Mouse (Mus musculus) G1E-ER4 (cell line): ENCODE measurements around the gene Smcr8. TPM values are rescaled to one million over a fixed set of nuclear protein-coding genes. Genes with fewer than 3 reads are reported as not detected.

ENCODE experiments used
- GATA1 ChIP-seq: IDR thresholded peaks from one replicate; pipeline ENCODE4 v1.8.0; 2012; ENCODE audit warnings: low read length, inconsistent platforms
- polyA plus RNA-seq: library from polyadenylated mRNA; stranded (reverse); fragments of >175 nt; gene quantifications from 2 replicates; pipeline ENCODE4 v1.2.3, GENCODE M21; 2012

Gene Smcr8
- polyA plus RNA-seq, result 1.2 and 1.7 TPM in 2 replicates

DNA sequence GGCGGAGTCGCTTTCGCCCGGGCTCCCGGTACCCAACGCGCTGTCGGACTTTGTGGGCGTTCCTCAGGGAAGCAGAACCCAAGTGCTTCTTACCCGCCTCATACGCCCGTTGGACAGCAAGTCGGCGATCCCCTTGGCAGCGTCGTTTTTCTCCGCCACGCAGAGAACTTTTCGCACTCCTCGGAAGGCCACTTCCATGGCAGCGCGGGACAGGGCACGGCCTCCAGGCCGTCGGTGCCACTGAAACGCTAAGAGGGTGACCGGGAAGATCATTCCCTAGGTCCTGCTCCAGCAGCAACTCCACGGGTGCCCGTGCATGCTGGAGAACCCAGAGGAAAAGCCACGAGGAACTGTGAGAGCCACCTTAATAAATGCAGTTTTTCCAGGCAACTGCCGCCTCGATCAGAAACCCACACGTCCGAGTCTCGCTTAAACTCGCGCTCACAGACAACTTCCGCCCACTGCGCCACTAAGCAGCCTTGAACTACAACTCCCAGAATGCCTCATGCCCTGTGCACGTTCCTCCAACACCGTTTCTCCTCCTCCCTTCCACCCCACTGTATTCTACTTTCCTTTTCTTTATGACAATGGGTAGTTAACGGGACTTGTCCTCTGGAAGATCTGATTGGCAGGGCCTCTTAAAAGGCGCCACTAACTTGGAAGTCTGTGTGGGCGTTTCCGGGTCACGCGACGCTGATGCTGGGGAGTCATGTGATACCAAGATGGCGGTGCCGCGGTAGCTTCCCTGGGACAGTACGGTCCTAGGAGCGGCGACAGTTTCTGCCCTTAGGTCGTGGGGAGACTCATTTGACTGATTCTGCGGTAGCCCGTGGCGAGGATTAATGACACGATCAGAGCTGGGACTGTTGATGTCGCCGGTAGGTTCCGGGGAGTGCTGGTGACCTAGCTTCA, at the start of gene Smcr8, which contains the start of gene Top3a:
Smcr8 (plus strand) TSS at position 696 of the 912 bp plus-strand sequence.
Top3a (minus strand) TSS at position 537 of the 912 bp plus-strand sequence.
- TF ChIP-seq GATA1, result no peak

DNA sequence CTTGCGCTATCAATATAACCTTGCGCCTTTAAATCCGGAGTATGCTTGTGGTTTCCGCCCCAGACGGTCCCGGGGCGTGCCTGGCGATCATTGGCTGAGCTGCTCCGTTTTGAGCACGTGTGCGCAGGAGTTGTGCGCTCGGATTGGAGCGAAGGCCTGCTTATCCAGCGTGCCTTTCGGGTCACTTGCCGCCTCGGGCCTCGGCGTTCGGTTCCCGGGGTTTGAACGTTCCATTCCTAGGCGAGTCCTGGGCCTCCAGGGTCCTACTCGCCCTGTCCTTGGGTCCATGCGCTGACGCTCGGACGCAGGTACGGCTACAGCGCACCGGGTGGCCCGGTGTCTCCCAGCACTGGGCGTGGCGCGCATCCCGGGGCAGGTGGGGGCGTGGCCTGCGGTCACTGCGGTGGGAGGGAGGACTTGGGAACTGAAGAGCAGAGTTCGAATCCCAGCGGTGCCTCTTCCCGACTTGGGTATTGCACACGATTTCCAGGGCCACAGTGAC, 49.0 kb upstream of the Smcr8 start, which contains the start of gene Mief2:
Mief2 (plus strand) TSS at position 139 of the 502 bp plus-strand sequence.
- no peak for TF ChIP-seq GATA1

DNA sequence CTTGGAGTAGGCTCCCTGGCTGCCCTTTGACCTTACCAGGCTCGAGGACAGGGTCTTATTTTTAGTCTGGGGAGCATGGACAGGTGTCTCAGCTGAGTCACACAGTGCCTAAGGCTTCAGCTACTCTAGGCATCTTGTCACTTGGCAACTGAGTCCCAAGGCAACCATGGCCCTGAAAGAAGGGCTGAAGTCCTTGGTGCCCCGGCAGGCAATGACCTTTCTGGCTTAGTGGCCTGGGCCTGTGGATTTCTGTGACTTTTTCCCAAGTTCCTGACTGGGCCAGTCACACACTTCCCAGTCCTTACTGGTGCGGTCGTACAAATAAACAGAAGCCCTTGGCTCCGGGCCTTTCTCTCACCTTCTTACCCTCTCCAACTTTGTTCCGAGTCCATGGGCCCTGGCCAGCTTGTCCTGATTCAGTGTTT, 48.1 kb upstream of the Smcr8 start:
- TF ChIP-seq GATA1, result no peak

DNA sequence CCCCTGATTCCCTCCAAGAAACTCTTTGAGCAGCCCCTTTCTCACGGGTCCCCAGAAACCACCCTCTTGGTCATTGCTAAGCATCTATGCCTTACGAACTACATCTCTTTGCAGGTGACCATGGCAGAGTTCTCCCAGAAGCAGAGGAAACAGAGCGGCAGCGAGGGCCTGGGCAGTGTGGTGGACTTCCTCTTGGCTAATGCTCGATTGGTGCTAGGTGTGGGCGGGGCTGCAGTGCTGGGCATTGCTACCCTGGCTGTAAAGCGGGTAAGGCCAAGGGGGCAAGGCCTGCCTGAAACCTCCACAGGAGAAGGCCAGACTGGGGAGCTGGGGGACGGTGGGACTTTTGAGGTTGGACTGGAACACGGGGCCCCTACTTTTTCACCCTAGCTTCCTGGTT, 47.2 kb upstream of the Smcr8 start:
- TF ChIP-seq GATA1, result no peak

DNA sequence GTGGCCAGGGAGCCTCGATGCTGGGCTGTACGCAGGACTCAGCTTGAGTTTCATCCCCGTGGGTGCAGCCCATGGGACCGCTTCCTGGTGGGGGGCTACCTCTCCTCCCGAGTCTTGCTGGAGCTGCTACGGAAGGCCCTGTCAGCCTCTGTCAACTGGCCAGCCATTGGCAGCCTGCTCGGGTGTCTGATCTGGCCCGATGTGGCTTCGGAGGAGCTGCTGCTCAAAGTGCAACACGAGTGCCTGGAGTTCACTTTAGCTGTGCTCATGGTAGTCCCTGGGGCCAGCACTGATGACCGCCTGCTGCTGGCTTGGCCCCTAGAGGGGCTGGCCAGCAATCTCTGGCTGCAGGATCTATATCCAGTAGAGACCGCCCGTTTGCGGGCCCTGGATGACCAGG, 46.1 kb upstream of the Smcr8 start:
- TF ChIP-seq GATA1, result no peak

DNA sequence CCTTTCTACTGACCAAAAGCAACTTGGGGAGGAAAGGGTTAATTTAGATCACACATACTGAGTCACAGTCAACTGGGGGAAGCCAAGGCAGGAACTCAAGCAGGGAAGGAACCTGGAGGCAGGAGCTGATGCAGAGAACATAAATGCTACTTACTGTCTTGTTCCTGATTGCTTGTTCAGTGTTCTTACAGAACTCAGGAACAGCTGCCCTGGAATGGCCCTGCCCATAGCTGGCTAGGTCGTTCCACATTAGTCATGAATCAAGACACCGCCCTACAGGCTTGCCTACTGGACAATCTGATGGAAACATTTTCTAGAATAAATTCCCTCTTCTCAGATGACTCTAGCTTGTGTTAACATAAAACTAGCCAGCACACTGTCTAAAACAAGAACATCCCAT, 43.1 kb upstream of the Smcr8 start:
- no peak for TF ChIP-seq GATA1

DNA sequence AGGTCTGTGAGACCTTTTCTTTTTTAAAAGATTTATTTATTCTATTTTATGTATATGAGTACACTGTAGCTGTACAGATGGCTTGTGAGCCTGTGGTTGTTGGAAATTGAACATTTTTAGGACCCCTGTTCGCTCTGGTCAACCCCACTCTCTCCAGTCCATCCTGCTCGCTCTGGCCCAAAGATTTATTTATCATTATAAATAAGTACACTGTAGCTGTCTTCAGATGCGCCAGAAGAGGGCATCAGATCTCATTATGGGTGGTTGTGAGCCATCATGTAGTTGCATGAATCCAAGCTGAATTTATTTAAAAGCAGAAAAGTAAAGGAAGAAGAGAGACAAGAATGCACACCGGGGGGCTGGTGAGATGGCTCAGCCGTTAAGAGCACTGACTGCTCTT, 42.1 kb upstream of the Smcr8 start:
- TF ChIP-seq GATA1, result no peak

DNA sequence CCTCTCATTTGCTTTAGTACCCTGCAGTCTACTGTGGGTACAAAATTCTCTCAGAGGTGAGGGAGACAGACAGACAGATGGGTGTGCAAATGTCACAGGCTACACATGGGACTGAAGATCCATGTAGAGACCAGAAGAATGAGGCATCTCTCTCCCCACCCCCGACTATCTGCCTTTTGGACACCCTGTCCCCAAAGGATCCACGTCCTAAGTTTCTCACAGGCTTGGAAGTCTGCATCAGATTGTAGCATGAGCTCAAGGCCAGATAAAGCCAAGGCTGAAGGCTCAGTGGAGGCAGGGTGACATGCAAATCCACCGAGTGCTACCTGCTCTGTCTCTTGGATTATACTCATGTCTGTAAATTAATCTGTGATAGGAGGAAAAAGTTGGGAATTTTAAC, 40.8 kb upstream of the Smcr8 start:
- TF ChIP-seq GATA1, result no peak

DNA sequence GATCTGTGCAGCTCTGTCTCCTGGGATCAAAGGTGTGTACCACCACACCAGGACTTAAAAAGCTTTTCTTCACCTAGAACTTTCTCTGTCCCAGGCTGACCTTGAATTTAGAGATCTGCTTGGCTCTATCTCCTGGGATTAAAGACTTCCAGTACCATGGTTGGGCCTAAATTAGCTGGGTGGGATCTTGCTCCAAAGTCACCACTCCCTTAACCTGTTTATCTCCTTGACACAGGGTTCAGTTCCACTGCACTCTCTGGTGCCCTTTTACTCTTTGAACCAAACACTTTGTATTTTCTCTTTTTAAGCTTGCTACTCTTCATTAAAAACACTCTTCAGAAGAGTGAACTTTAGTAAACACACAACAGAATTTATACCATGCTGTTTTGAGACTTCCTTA, 39.9 kb upstream of the Smcr8 start:
- TF ChIP-seq GATA1, result no peak

DNA sequence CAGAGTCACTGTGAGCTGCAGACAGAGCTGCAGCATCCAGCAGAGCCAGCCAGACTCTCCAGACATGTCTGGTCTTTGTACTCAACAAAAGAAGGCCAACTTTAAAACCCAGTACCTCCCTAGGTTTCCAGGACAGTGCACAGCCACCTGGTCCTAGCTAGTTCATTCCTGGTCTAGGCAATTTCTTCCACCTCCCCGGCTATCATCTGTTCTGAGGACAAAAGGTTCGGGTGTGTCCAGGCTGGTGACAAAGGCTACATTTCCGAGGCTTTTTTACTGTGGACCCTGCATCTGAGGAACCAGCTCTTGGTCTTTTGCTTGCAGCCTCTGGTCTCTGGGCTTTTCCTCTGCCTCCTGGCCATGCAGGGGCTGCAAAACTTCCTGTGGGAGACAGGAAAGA, 37.0 kb upstream of the Smcr8 start:
- no peak for TF ChIP-seq GATA1

DNA sequence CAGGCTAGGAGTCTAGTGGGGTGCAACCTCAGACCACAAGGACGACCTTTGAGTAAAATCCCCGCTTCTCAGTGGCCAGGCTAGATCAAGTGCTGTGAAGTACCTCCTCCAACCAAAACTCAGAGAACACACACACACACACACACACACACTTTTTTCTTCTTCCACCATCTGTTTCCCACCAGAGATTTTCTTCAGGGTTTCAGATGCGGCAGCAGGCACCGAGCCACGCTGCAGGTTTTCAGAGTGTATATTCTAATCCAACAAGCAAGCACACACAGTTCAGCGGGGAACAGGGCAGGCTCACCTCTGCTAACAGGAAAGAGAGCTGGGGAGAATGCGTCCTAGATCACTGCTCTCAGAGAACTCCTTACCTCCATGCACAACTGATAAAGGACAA, 21.8 kb upstream of the Smcr8 start:
- no peak for TF ChIP-seq GATA1

DNA sequence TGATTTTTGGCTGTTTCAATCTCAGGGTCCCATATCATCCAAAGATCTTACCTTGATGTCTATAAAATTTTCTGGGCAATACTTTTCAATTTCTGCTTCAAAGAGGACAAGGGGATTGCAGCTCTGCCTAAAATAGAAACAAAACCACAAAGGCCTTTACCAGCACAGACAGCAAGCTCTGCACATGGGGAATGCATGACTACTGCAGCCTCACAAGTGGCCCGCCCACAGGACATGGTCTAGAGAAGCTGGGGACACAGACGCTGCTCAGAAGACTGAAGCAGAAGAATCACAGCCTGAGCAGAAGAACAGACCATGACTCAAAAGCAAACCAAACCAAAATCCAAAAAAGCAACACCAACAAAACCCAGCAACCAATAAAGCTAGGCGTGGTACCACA, 15.6 kb upstream of the Smcr8 start:
- no peak for TF ChIP-seq GATA1

DNA sequence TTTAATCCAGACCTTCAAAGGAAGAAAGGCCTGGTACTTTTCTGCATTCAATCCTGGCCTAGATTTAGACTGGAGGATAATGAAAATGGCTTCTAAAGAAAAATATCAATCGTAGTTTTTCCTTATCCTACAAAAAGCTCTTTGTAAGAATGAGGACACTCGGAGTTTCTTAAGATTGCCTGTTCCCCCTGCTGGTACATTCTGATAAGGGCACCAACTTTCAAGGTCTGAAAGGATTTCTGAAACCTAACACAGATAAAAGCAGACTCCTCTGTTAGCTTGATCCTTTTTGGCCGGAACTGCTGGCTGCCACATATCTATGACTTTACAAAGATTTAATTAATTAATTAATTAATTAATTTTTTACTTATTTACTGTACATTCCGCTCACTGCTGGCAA, 10.4 kb upstream of the Smcr8 start:
- TF ChIP-seq GATA1, result no peak

DNA sequence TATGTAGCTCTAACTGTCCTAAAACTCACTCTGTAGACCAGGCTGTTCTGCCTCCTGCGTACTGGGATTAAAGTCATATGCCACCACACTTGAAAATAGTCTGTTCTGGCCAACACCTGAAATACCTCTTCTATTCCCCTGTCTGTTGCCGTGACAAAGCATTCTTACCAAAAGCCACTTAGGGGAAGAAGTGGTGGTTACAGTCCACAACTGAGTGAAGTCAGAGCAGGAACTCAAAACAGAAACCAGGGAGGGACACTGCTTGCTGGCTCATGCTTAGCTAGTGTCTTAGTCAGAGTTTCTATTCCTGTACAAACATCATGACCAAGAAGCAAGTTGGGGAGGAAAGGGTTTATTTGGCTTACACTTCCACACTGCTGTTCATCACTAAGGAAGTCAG, 8.0 kb upstream of the Smcr8 start:
- TF ChIP-seq GATA1, result no peak

DNA sequence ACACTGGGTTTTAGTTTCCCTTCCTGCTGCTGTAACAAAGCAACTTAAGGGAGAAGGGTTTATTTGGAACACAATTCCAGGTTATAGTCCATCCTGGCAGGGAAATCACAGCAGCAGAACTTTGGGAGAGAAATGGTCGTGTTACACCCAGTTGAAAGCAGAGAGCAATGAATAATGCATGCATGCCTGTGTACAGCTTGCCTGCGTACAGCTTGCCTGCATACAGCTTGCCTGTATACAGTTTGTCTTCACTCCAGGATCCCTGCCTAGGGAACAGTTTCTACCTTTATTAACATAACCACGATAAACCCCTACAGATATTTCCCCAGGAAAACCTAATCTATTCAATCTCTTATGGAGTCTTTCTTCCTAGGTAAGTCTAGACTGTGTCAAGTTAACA, 6.5 kb upstream of the Smcr8 start:
- no peak for TF ChIP-seq GATA1

DNA sequence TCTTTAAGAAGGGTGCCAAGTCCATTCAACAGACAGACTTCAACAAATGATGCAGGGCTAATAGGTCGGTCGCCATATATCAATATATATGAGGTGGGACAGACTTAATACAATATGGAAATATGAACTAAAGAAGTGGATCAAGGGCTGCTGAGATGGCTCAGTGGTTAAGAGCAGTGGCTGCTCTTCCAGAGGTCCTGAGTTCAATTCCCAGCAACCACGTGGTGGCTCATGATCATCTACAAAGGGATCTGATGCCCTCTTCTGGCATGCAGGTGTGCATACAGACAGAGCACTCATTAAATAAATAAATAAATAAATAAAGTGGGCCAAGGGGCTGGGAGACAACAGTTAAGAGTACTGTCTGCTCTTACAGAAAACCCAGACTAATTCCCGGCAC, 5.2 kb upstream of the Smcr8 start:
- no peak for TF ChIP-seq GATA1

DNA sequence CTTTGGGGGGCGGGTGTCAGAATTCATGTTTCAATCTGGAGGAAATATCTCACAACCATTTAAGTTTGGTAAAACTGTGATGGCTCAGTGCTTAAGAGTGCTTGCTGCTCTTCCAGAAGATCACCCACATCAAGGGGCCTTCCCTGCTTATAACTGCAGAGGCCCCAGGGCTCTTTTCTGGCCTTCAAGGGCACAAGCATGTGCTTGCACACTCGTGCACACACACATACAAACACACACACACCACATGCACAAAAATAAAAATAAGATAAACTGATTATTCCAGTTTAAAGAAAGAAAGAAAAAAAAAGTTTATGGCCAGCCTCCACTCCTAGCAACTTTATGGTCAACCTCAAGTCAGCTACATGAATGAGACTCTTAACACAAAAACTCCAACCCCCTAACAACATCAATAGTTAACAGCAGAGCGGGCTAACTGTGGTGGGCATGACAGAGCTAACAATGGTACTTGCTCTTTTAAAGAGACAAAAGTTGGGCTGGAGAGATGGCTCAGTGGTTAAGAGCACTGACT, 3.1 kb upstream of the Smcr8 start:
- TF ChIP-seq GATA1, result no peak
